Mouse (Mus musculus): ENCODE data around the gene Imp4. TPM values are rescaled to one million over a fixed set of nuclear protein-coding genes. Genes with fewer than 3 reads are reported as not detected.
A peak's percentile ranks its signal among the peaks of the same experiment; 100 is the strongest.
"Not testable (repeated sequence)": the region's sequence is repeated elsewhere in the genome, so short reads cannot be mapped to it uniquely, and the experiment has no call there.

The Imp4 gene
- polyA plus RNA-seq, 1 experiment, result 61.2 TPM

DNA sequence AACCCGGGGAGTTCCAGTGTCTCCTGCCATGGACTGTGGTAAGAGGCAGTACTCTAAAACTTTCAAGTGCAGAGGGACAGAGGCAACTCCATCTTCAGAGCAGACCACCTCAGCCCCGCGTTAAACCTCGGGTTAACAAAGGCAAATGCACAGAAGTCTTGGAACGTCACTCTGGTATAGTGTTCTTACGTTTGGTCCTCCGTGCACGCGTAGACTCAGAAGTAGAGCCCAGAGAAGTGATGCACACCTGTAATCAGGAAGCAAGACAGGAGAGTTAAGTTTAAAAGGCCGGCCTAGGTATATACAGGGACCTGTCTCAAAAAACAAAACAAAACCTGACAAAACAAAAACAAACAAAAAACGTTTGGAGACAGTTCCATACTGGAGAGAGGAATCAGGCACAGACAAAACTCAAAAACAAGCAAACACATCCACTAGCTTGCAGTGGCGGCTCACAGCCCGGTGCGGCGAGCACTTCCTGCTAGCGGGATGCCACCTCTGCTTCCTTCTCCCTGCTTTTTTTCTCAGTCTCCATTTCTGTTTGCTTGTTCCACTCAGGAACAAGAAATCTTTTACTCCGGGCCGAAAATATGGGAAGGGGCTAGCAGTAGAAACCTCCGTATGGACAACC lies 5.6 kb upstream of the Imp4 start:
- Histone ChIP-seq H3K27me3 (replicated peaks) (peaks cover 5% of the 10 kb centered on the region), H3K9me3 (peaks cover 38% of the 10 kb centered on the region), H3K36me3 (replicated peaks; ENCODE audit: low read length) (peaks cover 14% of the 10 kb centered on the region), H3K4me1 (peaks cover 26% of the 10 kb centered on the region), H3K4me3 (replicated peaks) (peak overlapping the region; percentile 93)
- TF ChIP-seq GATA1 (IDR thresholded peaks at IDR 0.05; ENCODE audit: borderline replicate concordance, low read length) (no peak), FLI1 (IDR thresholded peaks at IDR 0.05; ENCODE audit: low read length) (no peak)

DNA sequence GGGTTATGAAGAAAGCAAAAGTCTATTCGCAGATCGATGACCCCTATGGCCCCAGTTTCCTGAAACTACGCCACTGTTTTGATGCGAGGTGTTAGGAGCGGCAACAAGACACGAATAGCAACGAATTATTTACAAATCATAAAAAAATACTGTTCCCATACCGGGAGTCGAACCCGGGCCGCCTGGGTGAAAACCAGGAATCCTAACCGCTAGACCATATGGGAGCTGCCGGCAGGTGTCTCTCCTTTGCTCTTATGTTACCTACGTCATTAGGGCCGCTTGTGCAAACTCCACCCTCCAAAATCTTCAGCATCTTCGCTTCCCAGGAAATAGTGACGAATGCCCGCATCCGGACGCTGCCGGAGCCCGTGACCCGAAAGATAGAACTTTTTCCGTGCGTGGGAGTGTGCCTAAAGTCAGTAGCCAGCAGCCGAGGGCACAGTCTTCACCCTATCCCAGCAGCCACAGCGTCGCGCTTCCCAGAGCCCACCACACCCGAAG lies 4.9 kb upstream of the Imp4 start:
- Histone ChIP-seq H3K9me3 (peaks cover 35% of the 10 kb centered on the region), H3K36me3 (replicated peaks; ENCODE audit: low read length) (peaks cover 14% of the 10 kb centered on the region), H3K4me3 (replicated peaks) (peak overlapping the region; percentile 93), H3K27me3 (replicated peaks) (peaks cover 3% of the 10 kb centered on the region), H3K4me1 (peaks cover 26% of the 10 kb centered on the region)
- TF ChIP-seq FLI1 (IDR thresholded peaks at IDR 0.05; ENCODE audit: low read length), result no peak

DNA sequence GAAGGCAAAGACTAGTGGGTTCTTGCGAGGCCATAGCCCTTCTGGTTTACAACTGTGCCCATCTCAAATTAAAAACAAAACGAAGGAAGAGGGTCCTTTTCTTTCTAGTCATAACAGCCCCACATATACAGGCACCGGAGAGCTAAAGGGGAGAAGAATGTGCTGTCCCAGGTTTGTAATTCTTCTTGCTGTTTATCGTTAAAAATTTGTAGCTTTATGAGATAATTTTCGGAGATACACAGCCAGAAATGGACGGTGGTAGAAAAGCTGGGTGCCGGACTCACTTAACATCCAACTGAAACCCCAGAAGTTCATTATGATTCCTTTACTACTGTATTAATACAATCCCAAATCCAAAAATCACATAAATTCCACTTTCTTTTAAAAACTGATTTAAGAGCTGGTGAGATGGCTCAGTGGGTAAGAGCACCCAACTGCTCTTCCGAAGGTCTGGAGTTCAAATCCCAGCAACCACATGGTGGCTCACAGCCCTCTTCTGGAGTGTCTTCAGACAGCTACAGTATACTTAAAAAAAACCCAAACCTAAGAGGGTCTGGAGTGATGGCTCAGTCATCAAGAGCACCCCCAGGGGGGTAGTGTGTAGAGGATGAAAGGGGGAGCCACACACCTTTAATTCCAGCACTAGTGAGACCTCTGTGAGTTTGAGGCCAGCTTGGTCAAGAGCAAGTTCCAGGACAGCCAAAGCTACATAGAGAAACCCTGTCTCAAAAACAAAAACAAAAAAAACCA lies 4.1 kb upstream of the Imp4 start:
- Histone ChIP-seq H3K4me3 (replicated peaks) (peak overlapping the region; percentile 93), H3K4me1 (peaks cover 31% of the 10 kb centered on the region), H3K27me3 (replicated peaks) (peaks cover 2% of the 10 kb centered on the region), H3K9me3 (peaks cover 27% of the 10 kb centered on the region), H3K36me3 (replicated peaks; ENCODE audit: low read length) (peaks cover 14% of the 10 kb centered on the region)
- no peak for TF ChIP-seq GATA1 (IDR thresholded peaks at IDR 0.05; ENCODE audit: borderline replicate concordance, low read length)
- TF ChIP-seq FLI1 (IDR thresholded peaks at IDR 0.05; ENCODE audit: low read length), result no peak

DNA sequence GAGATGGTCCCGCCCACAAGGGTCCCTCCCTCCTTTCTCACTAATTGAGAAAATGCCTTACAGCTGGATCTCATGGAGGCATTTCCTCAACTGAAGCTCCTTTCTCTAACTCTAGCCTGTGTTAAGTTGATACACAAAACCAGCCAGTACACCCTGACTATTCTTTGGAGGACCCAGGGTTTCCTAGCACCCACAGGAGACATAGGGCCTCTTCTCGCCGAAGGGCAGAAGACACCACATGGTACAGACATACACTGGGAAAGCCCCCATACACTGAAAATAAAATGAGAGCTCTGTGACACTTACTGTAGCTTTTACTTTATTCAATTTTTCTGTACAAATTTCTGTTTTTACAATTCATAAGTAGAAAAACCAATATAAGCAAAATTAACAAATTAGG lies 3.3 kb upstream of the Imp4 start:
- Histone ChIP-seq H3K27me3 (replicated peaks) (peaks cover 2% of the 10 kb centered on the region), H3K36me3 (replicated peaks; ENCODE audit: low read length) (peaks cover 16% of the 10 kb centered on the region), H3K4me3 (replicated peaks) (no peak overlapping the region), H3K4me1 (peaks cover 38% of the 10 kb centered on the region), H3K9me3 (peaks cover 19% of the 10 kb centered on the region)
- TF ChIP-seq FLI1 (IDR thresholded peaks at IDR 0.05; ENCODE audit: low read length), result no peak
- no peak for TF ChIP-seq GATA1 (IDR thresholded peaks at IDR 0.05; ENCODE audit: borderline replicate concordance, low read length)

DNA sequence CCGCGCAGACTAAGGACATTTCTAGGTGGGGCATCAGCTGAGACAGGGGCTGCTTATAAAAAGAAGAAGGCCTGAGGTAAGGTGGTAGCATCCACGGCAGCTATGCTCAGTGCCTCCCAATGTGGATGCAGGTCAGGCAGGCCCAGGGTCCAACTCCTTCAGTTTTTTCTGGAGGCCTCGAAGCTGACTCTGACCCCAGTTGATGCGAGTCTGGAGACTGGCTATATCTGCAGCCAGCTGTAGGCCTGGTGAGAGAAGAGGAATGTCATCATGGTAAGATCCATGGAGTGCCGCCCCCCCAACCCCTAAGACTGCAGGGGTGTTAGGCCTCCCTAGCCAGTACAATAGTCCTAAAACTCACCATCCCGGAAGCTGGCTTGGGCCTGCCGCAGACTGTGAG lies 2.3 kb upstream of the Imp4 start:
- Histone ChIP-seq H3K4me1 (peaks cover 45% of the 10 kb centered on the region), H3K36me3 (replicated peaks; ENCODE audit: low read length) (peaks cover 19% of the 10 kb centered on the region)
- not testable (repeated sequence) for H3K9me3 ChIP-seq; H3K27me3 ChIP-seq (replicated peaks); H3K4me3 ChIP-seq (replicated peaks)

DNA sequence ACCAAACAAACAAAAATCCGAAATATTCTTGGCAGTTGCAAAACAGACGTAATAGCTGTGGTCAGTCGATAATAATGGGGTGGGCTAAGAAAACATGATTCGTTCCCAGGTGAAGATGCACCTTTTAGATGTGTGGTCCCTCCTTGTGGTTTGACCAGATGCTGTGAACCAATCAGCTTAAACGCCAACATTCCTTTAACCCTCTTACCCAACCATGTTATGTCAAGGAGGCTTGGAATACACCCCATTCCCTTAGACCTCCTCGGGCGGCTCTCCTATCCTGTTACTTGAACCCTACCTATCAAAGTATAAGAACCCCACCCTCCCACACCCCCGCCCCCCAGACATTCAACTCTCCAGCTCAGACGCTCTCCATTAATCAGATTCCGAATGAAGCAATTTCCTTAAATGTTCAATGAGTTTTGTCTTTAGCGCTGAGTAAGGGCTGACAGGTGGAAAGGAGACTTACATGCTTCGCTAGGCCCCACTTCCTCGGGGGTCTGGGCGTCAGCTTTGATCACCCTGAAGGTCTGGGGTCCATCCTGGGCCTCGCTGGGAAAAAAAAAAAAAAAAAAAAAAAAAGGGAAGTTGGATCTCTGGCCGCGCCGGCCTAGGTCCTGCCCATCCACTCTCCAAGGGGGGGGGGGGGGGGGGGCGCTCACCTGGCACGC lies 1.1 kb upstream of the Imp4 start:
- Histone ChIP-seq H3K4me1 (peaks cover 47% of the 10 kb centered on the region), H3K27me3 (replicated peaks) (no peaks in the 10 kb centered on the region), H3K9me3 (no peaks in the 10 kb centered on the region), H3K36me3 (replicated peaks; ENCODE audit: low read length) (peaks cover 27% of the 10 kb centered on the region), H3K4me3 (replicated peaks) (peak overlapping the region; percentile 99)
- no peak for TF ChIP-seq FLI1 (IDR thresholded peaks at IDR 0.05; ENCODE audit: low read length)
- no peak for TF ChIP-seq GATA1 (IDR thresholded peaks at IDR 0.05; ENCODE audit: borderline replicate concordance, low read length)

DNA sequence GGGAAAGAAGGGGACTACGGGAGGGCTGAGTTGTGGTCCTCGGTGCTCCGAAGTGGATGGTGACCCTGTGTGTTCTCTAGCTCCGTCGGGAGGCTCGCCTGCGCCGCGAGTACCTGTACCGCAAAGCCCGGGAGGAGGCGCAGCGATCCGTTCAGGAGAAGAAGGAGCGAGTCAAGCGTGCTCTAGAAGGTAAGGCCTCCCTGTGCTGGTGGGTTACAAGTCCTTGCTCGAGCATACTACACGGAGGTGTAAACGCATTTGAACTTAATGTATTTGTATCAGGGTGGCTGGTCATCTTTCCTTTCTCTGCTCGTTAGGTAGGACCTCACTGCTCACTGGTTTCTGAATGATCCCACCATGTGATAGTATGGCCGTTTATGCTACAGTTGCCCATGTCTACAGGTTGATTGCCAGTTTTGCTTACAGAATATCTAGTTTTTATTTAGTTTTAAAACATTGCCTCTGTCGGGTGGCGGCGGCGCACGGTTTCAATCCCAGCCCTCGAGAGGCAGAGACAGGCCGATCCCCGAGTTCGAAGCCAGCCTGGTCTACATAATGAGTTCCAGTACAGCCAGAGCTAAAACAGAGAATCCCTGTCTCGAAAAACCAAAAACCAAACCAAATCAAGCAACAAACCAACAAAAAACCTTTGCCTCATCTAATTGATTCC lies 445 bp downstream of the Imp4 start:
- H3K4me1 ChIP-seq, result peaks cover 38% of the 10 kb centered on the region
- peaks cover 43% of the 10 kb centered on the region for H3K36me3 ChIP-seq (replicated peaks; ENCODE audit: low read length)
- TF ChIP-seq FLI1 (IDR thresholded peaks at IDR 0.05; ENCODE audit: low read length), result no peak
- TF ChIP-seq GATA1 (IDR thresholded peaks at IDR 0.05; ENCODE audit: borderline replicate concordance, low read length), result no peak

DNA sequence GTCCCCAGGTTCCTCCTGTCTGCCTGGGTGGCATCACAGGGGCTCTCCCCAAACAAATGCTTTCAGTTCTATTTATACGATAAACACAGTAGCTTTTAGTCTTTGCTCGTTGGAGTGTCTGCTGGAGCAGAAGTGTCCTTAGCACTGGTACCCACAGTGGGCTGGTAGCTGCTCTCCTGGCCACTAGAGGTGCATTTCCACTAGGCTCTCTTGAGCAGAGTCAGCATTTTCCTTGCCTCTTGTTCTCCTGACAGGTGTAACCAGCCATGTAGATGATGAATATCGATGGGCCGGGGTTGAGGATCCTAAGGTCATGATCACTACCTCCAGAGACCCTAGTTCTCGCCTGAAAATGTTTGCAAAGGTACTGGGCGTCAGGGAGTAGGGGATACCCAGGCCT lies 3.5 kb downstream of the Imp4 start:
- no peak overlapping the region for H3K4me3 ChIP-seq (replicated peaks)
- no peaks in the 10 kb centered on the region for H3K9me3 ChIP-seq
- no peaks in the 10 kb centered on the region for H3K27me3 ChIP-seq (replicated peaks)
- H3K4me1 ChIP-seq, result peaks cover 28% of the 10 kb centered on the region
- H3K36me3 ChIP-seq (replicated peaks; ENCODE audit: low read length), result peaks cover 66% of the 10 kb centered on the region
- TF ChIP-seq GATA1 (IDR thresholded peaks at IDR 0.05; ENCODE audit: borderline replicate concordance, low read length) (no peak), FLI1 (IDR thresholded peaks at IDR 0.05; ENCODE audit: low read length) (no peak)

More for the DNA sequence above, 445 bp downstream of the Imp4 start:
- Histone ChIP-seq H3K9me3 (no peaks in the 10 kb centered on the region), H3K4me3 (replicated peaks) (peak overlapping the region; percentile 99), H3K27me3 (replicated peaks) (no peaks in the 10 kb centered on the region)

DNA sequence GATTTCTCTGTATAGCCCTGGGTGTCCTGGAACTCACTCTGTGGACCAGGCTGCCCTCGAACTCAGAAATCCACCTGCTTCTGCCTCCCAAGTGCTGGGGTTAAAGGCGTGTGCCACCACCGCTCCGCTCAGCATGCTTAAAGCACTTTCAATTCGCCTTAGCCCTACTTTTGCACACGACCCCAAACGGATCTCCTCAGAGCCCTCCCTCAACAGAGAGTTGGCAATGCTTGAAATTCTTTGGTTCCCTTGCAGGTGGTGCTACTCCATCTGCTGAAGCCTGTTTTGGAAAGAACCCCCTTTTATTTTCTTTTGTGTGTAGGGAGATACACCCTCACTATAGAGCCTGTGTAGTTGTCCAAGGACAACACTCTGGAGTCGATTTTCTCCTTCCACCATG lies 18.8 kb downstream of the Imp4 start:
- peaks cover 36% of the 10 kb centered on the region for H3K4me1 ChIP-seq
- no peaks in the 10 kb centered on the region for H3K9me3 ChIP-seq
- no peaks in the 10 kb centered on the region for H3K36me3 ChIP-seq (replicated peaks; ENCODE audit: low read length)
- peaks cover 35% of the 10 kb centered on the region for H3K27me3 ChIP-seq (replicated peaks)
- no peak overlapping the region for H3K4me3 ChIP-seq (replicated peaks)
- TF ChIP-seq FLI1 (IDR thresholded peaks at IDR 0.05; ENCODE audit: low read length) (no peak), GATA1 (IDR thresholded peaks at IDR 0.05; ENCODE audit: borderline replicate concordance, low read length) (no peak)
